ENCODE assay signal across 9 mouse cellular contexts in the genomic region with DNA sequence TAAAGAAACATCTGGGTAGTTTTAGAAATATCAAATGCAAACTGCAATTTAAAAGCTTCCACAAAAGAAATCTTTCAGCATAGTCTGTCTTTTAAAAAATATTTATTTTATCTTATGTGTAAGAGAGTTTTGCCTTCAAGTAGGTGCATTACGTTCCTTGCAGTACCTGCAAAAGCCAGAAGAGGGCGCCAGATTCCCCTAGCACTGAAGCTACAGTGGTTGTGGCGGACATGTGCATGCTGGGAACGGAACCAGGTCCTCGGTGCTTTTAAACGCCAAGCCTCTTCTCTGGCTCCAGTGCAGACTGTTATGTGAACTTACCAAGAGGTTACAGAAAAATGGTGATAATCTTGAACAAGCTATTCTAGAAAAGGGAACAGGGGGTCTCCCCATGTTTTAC. TPM values are rescaled to one million over a fixed set of nuclear protein-coding genes. Genes with fewer than 3 reads are reported as not detected.
A peak's percentile ranks its signal among the peaks of the same experiment; 100 is the strongest.
DNase-seq lines count a peak whose midpoint lies in the region; ATAC-seq lines count a peak whose summit lies in the region.
"Had no signal": no experiment of that assay in that cellular context is flagged by ENCODE, and none has a peak within 500 bp of the region (broad histone marks: within the 10 kb centered on the region; RNA-seq: fewer than 3 reads in every experiment).

No protein-coding gene starts in this region.

- H3K9ac ChIP-seq in hindbrain, embryonic 11.5 days (ENCODE audit: low read depth, low read length) = no peak overlapping the region
- H3K9ac ChIP-seq in hindbrain, embryonic 13.5 days = no peak overlapping the region
- no peak overlapping the region for H3K9ac ChIP-seq in forebrain, embryonic 14.5 days (ENCODE audit: low read length)

- H3K4me2 ChIP-seq in hindbrain, embryonic 11.5 days (replicated peaks; ENCODE audit: low read depth, low read length) = no peak overlapping the region
- H3K4me2 ChIP-seq in hindbrain, embryonic 13.5 days = no peak overlapping the region
- H3K4me2 ChIP-seq in forebrain, embryonic 14.5 days (ENCODE audit: low read length) = no peak overlapping the region

- ATAC-seq in hindbrain, embryonic 11.5 days (ENCODE audit: low FRiP score) = no peak
- ATAC-seq in hindbrain, embryonic 13.5 days (ENCODE audit: low FRiP score) = no peak
- no peak for ATAC-seq in forebrain, embryonic 14.5 days
- ATAC-seq: activated CD4-positive, CD25-positive, alpha-beta regulatory T cell, adult 4 months had no signal

- no peaks in the 10 kb centered on the region for H3K27me3 ChIP-seq in hindbrain, embryonic 11.5 days (ENCODE audit: control insufficient read depth, insufficient read depth, low read length)
- H3K27me3 ChIP-seq in hindbrain, embryonic 13.5 days = 0 out of 2 replicates have a peak, but pooled peaks cover 2% of the 10 kb centered on the region
- no peaks in the 10 kb centered on the region for H3K27me3 ChIP-seq in forebrain, embryonic 14.5 days (replicated peaks; ENCODE audit: control insufficient read depth, insufficient read depth, low read length)

- WGBS in hindbrain, embryonic 11.5 days = 58% methylated on average over 6 of the region's 6 CpGs
- WGBS in hindbrain, embryonic 13.5 days = 59% methylated on average over 6 of the region's 6 CpGs
- WGBS in forebrain, embryonic 14.5 days = 50% methylated on average over 6 of the region's 6 CpGs

- H3K4me3 ChIP-seq in hindbrain, embryonic 11.5 days (ENCODE audit: low read depth, low read length) = no peak overlapping the region
- H3K4me3 ChIP-seq in hindbrain, embryonic 13.5 days = no peak overlapping the region
- H3K4me3 ChIP-seq in forebrain, embryonic 14.5 days (ENCODE audit: low read depth, low read length) = no peak overlapping the region

- no peaks in the 10 kb centered on the region for H3K36me3 ChIP-seq in hindbrain, embryonic 11.5 days (ENCODE audit: control insufficient read depth, insufficient read depth, low read length)
- no peaks in the 10 kb centered on the region for H3K36me3 ChIP-seq in hindbrain, embryonic 13.5 days
- no peaks in the 10 kb centered on the region for H3K36me3 ChIP-seq in forebrain, embryonic 14.5 days (ENCODE audit: control insufficient read depth, insufficient read depth, low read length)

- peak; percentile 42 for DNase-seq in hindbrain, embryonic 11.5 days (ENCODE audit: low spot score)
- peak; percentile 70 to 71 for DNase-seq in B cell, adult 2 months
- peak; percentile 59 for DNase-seq in WW6 (ENCODE audit: low read depth, low spot score)
- peak; percentile 41 for DNase-seq in retina, embryonic 14.5 days (ENCODE audit: low spot score)
- DNase-seq in adrenal gland, adult 8-10 months = no peak
- no peak for DNase-seq in forebrain, embryonic 14.5 days (ENCODE audit: low spot score)
- DNase-seq in lung, postnatal 25 days (ENCODE audit: low spot score) = no peak

- H3K27ac ChIP-seq in hindbrain, embryonic 11.5 days (ENCODE audit: low read depth, low read length) = no peak overlapping the region
- no peak overlapping the region for H3K27ac ChIP-seq in hindbrain, embryonic 13.5 days
- no peak overlapping the region for H3K27ac ChIP-seq in forebrain, embryonic 14.5 days (ENCODE audit: low read depth, low read length)

- no peaks in the 10 kb centered on the region for H3K9me3 ChIP-seq in hindbrain, embryonic 11.5 days (ENCODE audit: control insufficient read depth, low read length)
- H3K9me3 ChIP-seq in hindbrain, embryonic 13.5 days = no peaks in the 10 kb centered on the region
- H3K9me3 ChIP-seq in forebrain, embryonic 14.5 days (replicated peaks; ENCODE audit: control insufficient read depth, low read length) = no peaks in the 10 kb centered on the region

- H3K4me1 ChIP-seq in hindbrain, embryonic 11.5 days (replicated peaks; ENCODE audit: control insufficient read depth, insufficient read depth, low read length) = no peaks in the 10 kb centered on the region
- peaks cover 5% of the 10 kb centered on the region; the same call in 1 of the 2 replicates for H3K4me1 ChIP-seq in hindbrain, embryonic 13.5 days (replicated peaks)
- H3K4me1 ChIP-seq in forebrain, embryonic 14.5 days (ENCODE audit: control insufficient read depth, insufficient read depth, low read length) = no peaks in the 10 kb centered on the region

RNA-seq across cellular contexts. Expression of gene Engase, which starts 16.3 kb away (rescaled TPM):
- polyA plus RNA-seq in hindbrain, embryonic 11.5 days (2014; fragmentation: Nextera tagmentation; extraction: Ambion mirVana) = 4.7 and 4.8 TPM in 2 replicates
- 7.0 and 7.1 TPM in 2 replicates for polyA plus RNA-seq in hindbrain, embryonic 13.5 days (2015; fragmentation: Nextera tagmentation; extraction: Ambion mirVana)
- total RNA-seq in adrenal gland, adult 8-10 months (2022) = 10 to 100 TPM; 21.9 to 25.7 (median 24.0) TPM
- 3.9 and 4.9 TPM in 2 replicates for polyA plus RNA-seq in forebrain, embryonic 14.5 days (2014; fragmentation: Nextera tagmentation; extraction: Ambion mirVana)

RNA-seq across cellular contexts. Expression of gene C1qtnf1, which starts 32.3 kb away (rescaled TPM):
- polyA plus RNA-seq in hindbrain, embryonic 11.5 days (2014; fragmentation: Nextera tagmentation; extraction: Ambion mirVana) = 1.1 and 2.5 TPM in 2 replicates
- polyA plus RNA-seq in hindbrain, embryonic 13.5 days (2015; fragmentation: Nextera tagmentation; extraction: Ambion mirVana) = 2.8 and 3.4 TPM in 2 replicates
- 10 to 100 TPM; 20.4 to 26.2 (median 24.3) TPM for total RNA-seq in adrenal gland, adult 8-10 months (2022)
- polyA plus RNA-seq in forebrain, embryonic 14.5 days (2014; fragmentation: Nextera tagmentation; extraction: Ambion mirVana) = 2.3 and 3.0 TPM in 2 replicates
- polyA plus RNA-seq: activated CD4-positive, CD25-positive, alpha-beta regulatory T cell, adult 4 months had no signal

RNA-seq across cellular contexts. Expression of gene Cant1, which starts 41.4 kb away (rescaled TPM):
- 21.0 and 21.1 TPM in 2 replicates for polyA plus RNA-seq in hindbrain, embryonic 11.5 days (2014; fragmentation: Nextera tagmentation; extraction: Ambion mirVana)
- 24.4 and 24.9 TPM in 2 replicates for polyA plus RNA-seq in hindbrain, embryonic 13.5 days (2015; fragmentation: Nextera tagmentation; extraction: Ambion mirVana)
- total RNA-seq in adrenal gland, adult 8-10 months (2022) = 10 to 100 TPM; 36.8 to 39.6 (median 37.9) TPM
- polyA plus RNA-seq in forebrain, embryonic 14.5 days (2014; fragmentation: Nextera tagmentation; extraction: Ambion mirVana) = 21.4 and 22.8 TPM in 2 replicates

RNA-seq across cellular contexts. Expression of gene Lgals3bp, which starts 58.4 kb away (rescaled TPM):
- 1.9 and 2.7 TPM in 2 replicates for polyA plus RNA-seq in hindbrain, embryonic 11.5 days (2014; fragmentation: Nextera tagmentation; extraction: Ambion mirVana)
- 2.9 and 4.8 TPM in 2 replicates for polyA plus RNA-seq in hindbrain, embryonic 13.5 days (2015; fragmentation: Nextera tagmentation; extraction: Ambion mirVana)
- total RNA-seq in adrenal gland, adult 8-10 months (2022) = 100 to 1,000 TPM in 2 of 4 experiments, 10 to 100 TPM in 2; 88.8 to 112 (median 98.8) TPM
- 3.0 TPM in 2 replicates for polyA plus RNA-seq in forebrain, embryonic 14.5 days (2014; fragmentation: Nextera tagmentation; extraction: Ambion mirVana)

Comparison
In these comparisons a context has a peak if more than half of its experiments do, and no peak if none do; other contexts are left out.
1. DNase-seq: peak in hindbrain, embryonic 11.5 days (single experiment), B cell, adult 2 months (2 of 2), WW6 (single experiment) and retina, embryonic 14.5 days (single experiment); none in adrenal gland, adult 8-10 months (single experiment), forebrain, embryonic 14.5 days (single experiment) and lung, postnatal 25 days (single experiment).